8 mouse cellular contexts compared by ENCODE assay signal in the genomic region with DNA sequence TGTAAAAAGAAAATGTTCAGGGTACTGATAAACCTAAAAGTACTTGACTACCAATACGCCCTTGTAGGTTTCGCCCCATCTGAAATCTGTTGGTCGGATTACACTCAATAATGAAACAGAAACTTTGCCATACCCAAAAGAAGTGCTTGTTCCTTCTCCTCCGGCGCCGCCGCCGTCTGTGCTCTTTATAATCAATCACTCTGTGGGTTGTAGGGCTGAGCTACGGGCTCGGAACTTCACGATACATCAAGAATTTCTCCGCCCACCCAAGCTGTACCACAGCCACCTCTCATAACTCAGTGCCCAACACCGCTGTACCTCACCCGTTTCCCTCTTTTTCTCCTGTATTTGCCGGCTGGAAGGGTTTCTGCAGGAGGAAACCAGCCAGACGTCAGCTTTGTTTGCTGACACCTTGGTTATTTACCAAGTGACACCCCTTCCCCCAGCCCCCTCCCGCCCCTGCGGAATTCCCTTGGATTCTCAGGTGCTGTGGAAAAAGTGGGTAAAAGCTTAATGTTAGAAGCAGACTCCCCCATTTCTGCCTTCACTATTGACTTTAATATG. TPM values are rescaled to one million over a fixed set of nuclear protein-coding genes. Genes with fewer than 3 reads are reported as not detected.
DNase-seq lines count a peak whose midpoint lies in the region; ATAC-seq lines count a peak whose summit lies in the region.

No protein-coding gene starts in this region.

- 3% methylated on average over 18 of the region's 18 CpGs for whole genome bisulfite sequencing in lung, embryonic 15.5 days
- 23% methylated on average over 18 of the region's 18 CpGs for WGBS in forebrain, embryonic 10.5 days
- 6% methylated on average over 18 of the region's 18 CpGs for WGBS in limb, embryonic 13.5 days

- H3K27ac ChIP-seq in lung, embryonic 15.5 days, result no peak overlapping the region
- H3K27ac ChIP-seq in forebrain, embryonic 10.5 days, result no peak overlapping the region
- no peak overlapping the region for H3K27ac ChIP-seq in limb, embryonic 13.5 days

- no peaks in the 10 kb centered on the region for H3K27me3 ChIP-seq in lung, embryonic 15.5 days
- peaks cover 31% of the 10 kb centered on the region for H3K27me3 ChIP-seq in forebrain, embryonic 10.5 days (ENCODE audit: poor library complexity, severe bottlenecking)
- peaks cover 18% of the 10 kb centered on the region for H3K27me3 ChIP-seq in limb, embryonic 13.5 days

- H3K4me2 ChIP-seq in lung, embryonic 15.5 days, result peak overlapping the region; percentile 70
- H3K4me2 ChIP-seq in limb, embryonic 13.5 days (replicated peaks), result peak overlapping the region; percentile 68

- no peak for DNase-seq in lung, postnatal 10 days
- no peak for DNase-seq in forebrain, embryonic 10.5 days (ENCODE audit: extremely low spot score, low spot score)
- no peak for DNase-seq in thymus, postnatal 4 days
- no peak for DNase-seq in c-Kit-positive CD71-positive TER-119-positive erythroid progenitor cells, embryonic 14.5 days (ENCODE audit: low spot score)
- no peak for DNase-seq in layer of hippocampus, adult 11-12 months (ENCODE audit: low spot score)

- H3K9me3 ChIP-seq in lung, embryonic 15.5 days, result no peaks in the 10 kb centered on the region
- peaks cover 4% of the 10 kb centered on the region; the same call in 1 of the 2 replicates for H3K9me3 ChIP-seq in forebrain, embryonic 10.5 days
- H3K9me3 ChIP-seq in limb, embryonic 13.5 days, result no peaks in the 10 kb centered on the region

- H3K4me1 ChIP-seq in lung, embryonic 15.5 days, result peaks cover 30% of the 10 kb centered on the region
- peaks cover 17% of the 10 kb centered on the region for H3K4me1 ChIP-seq in forebrain, embryonic 10.5 days
- H3K4me1 ChIP-seq in limb, embryonic 13.5 days, result peaks cover 12% of the 10 kb centered on the region; the same call in 1 of the 2 replicates

- ATAC-seq in lung, embryonic 15.5 days (ENCODE audit: borderline replicate concordance, extremely low read depth, low FRiP score, low TSS enrichment), result no peak
- ATAC-seq in limb, embryonic 13.5 days (ENCODE audit: low FRiP score, low read depth), result no peak; the same call in 1 of the 2 replicates
- 0 out of 2 replicates have a peak, but pooled peaks have one; percentile 13 for ATAC-seq in neutrophil, adult 5-6 weeks (ENCODE audit: extremely low read depth, insufficient number of reproducible peaks, low FRiP score, poor library complexity, severe bottlenecking)

- H3K9ac ChIP-seq in lung, embryonic 15.5 days, result peak overlapping the region; percentile 36
- H3K9ac ChIP-seq in limb, embryonic 13.5 days, result peak overlapping the region; percentile 56; the same call in 1 of the 2 replicates

- H3K36me3 ChIP-seq in lung, embryonic 15.5 days, result no peaks in the 10 kb centered on the region
- no peaks in the 10 kb centered on the region for H3K36me3 ChIP-seq in forebrain, embryonic 10.5 days (replicated peaks)
- H3K36me3 ChIP-seq in limb, embryonic 13.5 days, result no peaks in the 10 kb centered on the region

- peak overlapping the region; percentile 34 for H3K4me3 ChIP-seq in lung, embryonic 15.5 days
- peak overlapping the region; percentile 28; the same call in 1 of the 2 replicates for H3K4me3 ChIP-seq in forebrain, embryonic 10.5 days
- peak overlapping the region; percentile 38 for H3K4me3 ChIP-seq in limb, embryonic 13.5 days

RNA-seq across cellular contexts. Expression of gene Gm11549, which starts 10.4 kb away (rescaled TPM):
- polyA plus RNA-seq in lung, embryonic 15.5 days (2015; fragmentation: Nextera tagmentation; extraction: Ambion mirVana), result 0.10 and 0.17 TPM in 2 replicates
- polyA plus RNA-seq in forebrain, embryonic 10.5 days (2016; fragmentation: Nextera tagmentation; extraction: Ambion mirVana), result 0.25 and 0.36 TPM in 2 replicates
- polyA plus RNA-seq in limb, embryonic 13.5 days (2015; fragmentation: Nextera tagmentation; extraction: Ambion mirVana), result 0.08 TPM in 1 of 2 replicates, not detected in the other
- total RNA-seq in neutrophil, adult 5-6 weeks (2017), result not detected in 2 replicates

RNA-seq across cellular contexts. Expression of gene Exosc9, which starts 20.3 kb away (rescaled TPM):
- 61.2 and 66.1 TPM in 2 replicates for polyA plus RNA-seq in lung, embryonic 15.5 days (2015; fragmentation: Nextera tagmentation; extraction: Ambion mirVana)
- polyA plus RNA-seq in forebrain, embryonic 10.5 days (2016; fragmentation: Nextera tagmentation; extraction: Ambion mirVana), result 105 and 108 TPM in 2 replicates
- polyA plus RNA-seq in limb, embryonic 13.5 days (2015; fragmentation: Nextera tagmentation; extraction: Ambion mirVana), result 67.2 and 69.9 TPM in 2 replicates
- 46.1 and 49.6 TPM in 2 replicates for total RNA-seq in neutrophil, adult 5-6 weeks (2017)

RNA-seq across cellular contexts. Expression of gene Ccna2, which starts 39.9 kb away (rescaled TPM):
- polyA plus RNA-seq in lung, embryonic 15.5 days (2015; fragmentation: Nextera tagmentation; extraction: Ambion mirVana), result 215 and 219 TPM in 2 replicates
- 272 and 276 TPM in 2 replicates for polyA plus RNA-seq in forebrain, embryonic 10.5 days (2016; fragmentation: Nextera tagmentation; extraction: Ambion mirVana)
- 156 and 165 TPM in 2 replicates for polyA plus RNA-seq in limb, embryonic 13.5 days (2015; fragmentation: Nextera tagmentation; extraction: Ambion mirVana)
- total RNA-seq in neutrophil, adult 5-6 weeks (2017), result 0.49 TPM in 1 of 2 replicates, not detected in the other

RNA-seq across cellular contexts. Expression of gene 1810062G17Rik, which starts 56.3 kb away (rescaled TPM):
- polyA plus RNA-seq in lung, embryonic 15.5 days (2015; fragmentation: Nextera tagmentation; extraction: Ambion mirVana), result 2.6 and 2.9 TPM in 2 replicates
- 0.81 and 1.2 TPM in 2 replicates for polyA plus RNA-seq in forebrain, embryonic 10.5 days (2016; fragmentation: Nextera tagmentation; extraction: Ambion mirVana)
- polyA plus RNA-seq in limb, embryonic 13.5 days (2015; fragmentation: Nextera tagmentation; extraction: Ambion mirVana), result 1.5 and 2.2 TPM in 2 replicates
- total RNA-seq in neutrophil, adult 5-6 weeks (2017), result 1.6 and 2.2 TPM in 2 replicates

RNA-seq across cellular contexts. Expression of gene Anxa5, which starts 56.4 kb away (rescaled TPM):
- polyA plus RNA-seq in lung, embryonic 15.5 days (2015; fragmentation: Nextera tagmentation; extraction: Ambion mirVana), result 442 and 480 TPM in 2 replicates
- polyA plus RNA-seq in forebrain, embryonic 10.5 days (2016; fragmentation: Nextera tagmentation; extraction: Ambion mirVana), result 106 and 114 TPM in 2 replicates
- 334 and 341 TPM in 2 replicates for polyA plus RNA-seq in limb, embryonic 13.5 days (2015; fragmentation: Nextera tagmentation; extraction: Ambion mirVana)
- total RNA-seq in neutrophil, adult 5-6 weeks (2017), result 44.0 and 51.9 TPM in 2 replicates
